In genomic region chr6:37871137-37871851, GRCm38 (mm10) we compare ENCODE assay signal across 8 mouse cellular contexts. TPM values are rescaled to one million over a fixed set of nuclear protein-coding genes. Genes with fewer than 3 reads are reported as not detected.
DNase-seq lines count a peak whose midpoint lies in the region; ATAC-seq and TF ChIP-seq lines count a peak whose summit lies in the region.

No protein-coding gene starts in this region.

- H3K4me2 ChIP-seq in heart, embryonic 13.5 days: peak overlapping the region; percentile 73
- H3K4me2 ChIP-seq in liver, postnatal 0 days (ENCODE audit: low read depth, low read length): peak overlapping the region; percentile 89
- peak overlapping the region; percentile 43 for H3K4me2 ChIP-seq in neural tube, embryonic 14.5 days (ENCODE audit: low read depth, low read length)

- peaks cover 38% of the 10 kb centered on the region for H3K9me3 ChIP-seq in erythroblast, embryonic 14.5 days (ENCODE audit: control insufficient read depth, low read length)
- H3K9me3 ChIP-seq in heart, embryonic 13.5 days: peaks cover 40% of the 10 kb centered on the region
- peaks cover 19% of the 10 kb centered on the region for H3K9me3 ChIP-seq in liver, postnatal 0 days (ENCODE audit: low read length)
- peaks cover 25% of the 10 kb centered on the region for H3K9me3 ChIP-seq in neural tube, embryonic 14.5 days (ENCODE audit: control insufficient read depth, low read length)

- WGBS in heart, embryonic 13.5 days: under 1% methylated on average over 66 of the region's 70 CpGs
- WGBS in liver, postnatal 0 days (ENCODE audit: insufficient replicate concordance): under 1% methylated on average over 50 of the region's 70 CpGs
- under 1% methylated on average over 57 of the region's 70 CpGs for WGBS in neural tube, embryonic 14.5 days

- peak overlapping the region; percentile 92 for H3K4me3 ChIP-seq in erythroblast, embryonic 14.5 days (replicated peaks)
- peak overlapping the region; percentile 93 for H3K4me3 ChIP-seq in heart, embryonic 13.5 days
- peak overlapping the region; percentile 90 for H3K4me3 ChIP-seq in liver, postnatal 0 days (ENCODE audit: low read depth, low read length)
- peak overlapping the region; percentile 88 for H3K4me3 ChIP-seq in neural tube, embryonic 14.5 days (ENCODE audit: low read depth, low read length)

- peak; percentile 8; the same call in 1 of the 2 replicates for ATAC-seq in heart, embryonic 13.5 days (ENCODE audit: extremely low read depth, insufficient number of reproducible peaks, low FRiP score, low TSS enrichment)
- peak; percentile 40 for ATAC-seq in liver, postnatal 0 days
- ATAC-seq in neural tube, embryonic 14.5 days (ENCODE audit: low read depth): peak; percentile 71

- peaks cover 21% of the 10 kb centered on the region for H3K4me1 ChIP-seq in erythroblast, embryonic 14.5 days (ENCODE audit: control insufficient read depth)
- H3K4me1 ChIP-seq in heart, embryonic 13.5 days: 0 out of 2 replicates have a peak, but pooled peaks cover 4% of the 10 kb centered on the region
- H3K4me1 ChIP-seq in liver, postnatal 0 days (ENCODE audit: insufficient read depth): 0 out of 2 replicates have a peak, but pooled peaks cover 3% of the 10 kb centered on the region
- H3K4me1 ChIP-seq in neural tube, embryonic 14.5 days (ENCODE audit: control insufficient read depth, insufficient read depth, low read length): no peaks in the 10 kb centered on the region

- peaks cover 30% of the 10 kb centered on the region for H3K36me3 ChIP-seq in erythroblast, embryonic 14.5 days (ENCODE audit: control insufficient read depth)
- H3K36me3 ChIP-seq in heart, embryonic 13.5 days: peaks cover 40% of the 10 kb centered on the region
- H3K36me3 ChIP-seq in liver, postnatal 0 days (replicated peaks; ENCODE audit: insufficient read depth, low read length): no peaks in the 10 kb centered on the region
- no peaks in the 10 kb centered on the region for H3K36me3 ChIP-seq in neural tube, embryonic 14.5 days (ENCODE audit: control insufficient read depth, insufficient read depth, low read length)

- no peaks in the 10 kb centered on the region for H3K27me3 ChIP-seq in erythroblast, embryonic 14.5 days (ENCODE audit: control insufficient read depth)
- H3K27me3 ChIP-seq in heart, embryonic 13.5 days (replicated peaks): no peaks in the 10 kb centered on the region
- no peaks in the 10 kb centered on the region for H3K27me3 ChIP-seq in liver, postnatal 0 days (ENCODE audit: insufficient read depth, low read length)
- H3K27me3 ChIP-seq in neural tube, embryonic 14.5 days (ENCODE audit: control insufficient read depth, insufficient read depth, low read length): no peaks in the 10 kb centered on the region

- TF ChIP-seq CTCF in liver, postnatal 0 days (IDR thresholded peaks at IDR 0.05; ENCODE audit: low read depth): no peak

- peak overlapping the region; percentile 97 for H3K9ac ChIP-seq in heart, embryonic 13.5 days
- H3K9ac ChIP-seq in liver, postnatal 0 days (replicated peaks): peak overlapping the region; percentile 89
- H3K9ac ChIP-seq in neural tube, embryonic 14.5 days (replicated peaks; ENCODE audit: low read depth, low read length): peak overlapping the region; percentile 95

- H3K27ac ChIP-seq in heart, embryonic 13.5 days (replicated peaks): peak overlapping the region; percentile 99
- H3K27ac ChIP-seq in liver, postnatal 0 days (ENCODE audit: low read depth): peak overlapping the region; percentile 97
- H3K27ac ChIP-seq in neural tube, embryonic 14.5 days (ENCODE audit: low read depth, low read length): peak overlapping the region; percentile 99

- no peak for TF ChIP-seq EP300 in liver, postnatal 0 days (IDR thresholded peaks at IDR 0.05; ENCODE audit: low read depth)

- peak; percentile 79 for DNase-seq in A20 (ENCODE audit: low read depth, low spot score)
- DNase-seq in adrenal gland, adult 8-10 months: peak; percentile 36
- DNase-seq in kidney, postnatal 10 days: peak; percentile 76
- no peak for DNase-seq in liver, postnatal 0 days
- DNase-seq in testis, postnatal 10 days (ENCODE audit: low spot score): peak; percentile 66

RNA-seq across cellular contexts. Expression of gene Trim24, which starts 0.7 kb away (rescaled TPM):
- total RNA-seq in adrenal gland, adult 8-10 months (2022): 10 to 100 TPM; 23.7 to 56.6 (median 38.3) TPM
- 0.55 and 0.66 TPM in 2 replicates for polyA plus RNA-seq in erythroblast, embryonic 14.5 days (2012)
- 9.3 and 10.0 TPM in 2 replicates for polyA plus RNA-seq in heart, embryonic 13.5 days (2015; fragmentation: Nextera tagmentation; extraction: Ambion mirVana)
- polyA plus RNA-seq in liver, postnatal 0 days (2015; fragmentation: Nextera tagmentation; extraction: Ambion mirVana): 2.7 TPM in 2 replicates
- polyA plus RNA-seq in neural tube, embryonic 14.5 days (2014; fragmentation: Nextera tagmentation; extraction: Ambion mirVana): 40.1 and 41.8 TPM in 2 replicates

Comparison
In these comparisons a context has a peak if more than half of its experiments do, and no peak if none do; other contexts are left out.
1. ATAC-seq: peak in every context shown above with its lines; median percentile 71 in neural tube, embryonic 14.5 days; 40 in liver, postnatal 0 days; 8 in heart, embryonic 13.5 days.